Mouse (Mus musculus): ENCODE data around the gene Col16a1. TPM values are rescaled to one million over a fixed set of nuclear protein-coding genes. Genes with fewer than 3 reads are reported as not detected.

Col16a1 gene
- total RNA-seq, 2 experiments from 2014 or later = 61.7 to 92.4 TPM

GRCm38 (mm10) chr4:130130641-130131350 is 83.2 kb downstream of the Col16a1 start:
- DNase-seq = no peak

- no peak for DNase-seq
Measured at GRCm38 (mm10) chr4:130131448-130132105, 83.9 kb downstream of the Col16a1 start.

GRCm38 (mm10) chr4:130133399-130133798 is 85.8 kb downstream of the Col16a1 start:
- no peak for DNase-seq

GRCm38 (mm10) chr4:130138441-130139213 is 91.0 kb downstream of the Col16a1 start:
- DNase-seq = peak; percentile 82

- no peak for DNase-seq
Measured at GRCm38 (mm10) chr4:130139214-130139492, 91.5 kb downstream of the Col16a1 start, which contains the start of gene Hcrtr1. Gene Hcrtr1, minus strand, starts transcription at chr4:130139359.

GRCm38 (mm10) chr4:130140992-130141402 is 93.4 kb downstream of the Col16a1 start:
- DNase-seq = no peak

- no peak for DNase-seq
Measured at GRCm38 (mm10) chr4:130141786-130142185, 94.1 kb downstream of the Col16a1 start.

- DNase-seq = no peak
Measured at GRCm38 (mm10) chr4:130148405-130148804, 100.8 kb downstream of the Col16a1 start.

Other genes with a start within 250 kb of the Col16a1 start
- 100 to 1,000 TPM; 572 to 625 TPM for gene Ptp4a2, start 236.6 kb upstream of the Col16a1 start, total RNA-seq (2021)
- not detected for gene Spocd1, start 118.6 kb upstream of the Col16a1 start, total RNA-seq (2021)
- gene Adgrb2, start 63.0 kb upstream of the Col16a1 start, total RNA-seq (2021) = 1 to 10 TPM; 2.5 to 2.6 TPM
- 10 to 100 TPM; 29.3 to 31.7 TPM for gene Pef1, start 54.7 kb downstream of the Col16a1 start, total RNA-seq (2021)
- not detected for gene Hcrtr1, start 91.5 kb downstream of the Col16a1 start, total RNA-seq (2021)
- gene Tinagl1, start 127.3 kb downstream of the Col16a1 start, total RNA-seq (2021) = 10 to 100 TPM; 27.7 to 33.1 TPM
- gene Gm853, start 174.6 kb downstream of the Col16a1 start, total RNA-seq (2021) = not detected
- 10 to 100 TPM; 47.8 to 51.5 TPM for gene Serinc2, start 231.4 kb downstream of the Col16a1 start, total RNA-seq (2021)

All from gastrocnemius, postnatal 10 days (tissue).